Mouse (Mus musculus): ENCODE measurements around the gene Psrc1.

Psrc1 gene

DNA sequence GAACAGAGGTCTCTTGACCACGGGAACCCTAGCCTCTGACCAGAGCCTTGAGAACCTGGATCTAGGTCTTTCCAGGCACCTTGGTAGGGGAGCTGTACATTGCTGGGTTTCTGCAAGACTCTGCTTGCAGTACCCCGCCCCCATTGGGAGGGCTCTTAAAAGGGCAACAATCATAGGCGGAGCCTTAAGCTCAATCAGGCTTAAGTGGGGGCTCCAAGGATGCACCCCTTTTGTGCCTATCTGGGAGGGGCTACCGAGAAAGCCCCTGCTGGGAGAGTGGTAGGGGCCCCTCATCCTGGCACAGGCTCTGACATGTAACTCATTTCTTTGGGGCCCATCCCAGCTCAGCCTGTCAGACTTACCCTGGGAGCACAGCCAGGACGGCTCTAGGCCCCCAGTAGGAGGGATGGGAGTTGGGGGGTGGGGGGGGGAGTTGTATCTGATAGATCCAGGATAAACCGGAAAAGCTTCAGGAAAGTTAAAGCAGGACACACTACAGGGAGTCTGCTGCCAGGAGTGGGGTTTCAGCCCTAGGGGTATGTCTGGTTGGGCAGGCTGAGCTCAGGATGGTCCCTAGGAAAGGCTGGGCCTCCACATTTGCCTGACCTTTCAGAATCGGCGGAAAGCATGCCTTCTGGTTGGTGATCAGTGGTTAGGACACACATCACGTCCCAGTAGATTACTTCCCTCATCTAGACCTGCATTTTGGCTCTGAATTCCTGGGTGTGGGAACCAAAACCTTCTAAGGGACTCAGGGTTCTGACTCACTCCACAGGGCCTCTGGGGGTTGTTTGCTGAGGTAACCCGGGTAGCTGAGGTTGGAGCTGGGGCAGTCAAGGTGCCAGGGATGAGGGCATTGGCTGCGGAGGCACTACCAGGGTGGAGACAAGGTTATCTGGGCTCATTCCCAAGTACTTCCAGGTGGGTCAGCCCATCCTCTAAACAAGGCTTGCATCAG is 40.5 kb downstream of the Psrc1 start:
- no peak for DNase-seq (ENCODE audit: low read depth, low spot score)

GRCm38 (mm10) chr3:108424944-108425623 is 41.4 kb downstream of the Psrc1 start:
- DNase-seq (ENCODE audit: low read depth, low spot score) = no peak

- DNase-seq (ENCODE audit: low read depth, low spot score) = no peak
These were observed 42.0 kb downstream of the Psrc1 start for GRCm38 (mm10) chr3:108425624-108426018.

DNA sequence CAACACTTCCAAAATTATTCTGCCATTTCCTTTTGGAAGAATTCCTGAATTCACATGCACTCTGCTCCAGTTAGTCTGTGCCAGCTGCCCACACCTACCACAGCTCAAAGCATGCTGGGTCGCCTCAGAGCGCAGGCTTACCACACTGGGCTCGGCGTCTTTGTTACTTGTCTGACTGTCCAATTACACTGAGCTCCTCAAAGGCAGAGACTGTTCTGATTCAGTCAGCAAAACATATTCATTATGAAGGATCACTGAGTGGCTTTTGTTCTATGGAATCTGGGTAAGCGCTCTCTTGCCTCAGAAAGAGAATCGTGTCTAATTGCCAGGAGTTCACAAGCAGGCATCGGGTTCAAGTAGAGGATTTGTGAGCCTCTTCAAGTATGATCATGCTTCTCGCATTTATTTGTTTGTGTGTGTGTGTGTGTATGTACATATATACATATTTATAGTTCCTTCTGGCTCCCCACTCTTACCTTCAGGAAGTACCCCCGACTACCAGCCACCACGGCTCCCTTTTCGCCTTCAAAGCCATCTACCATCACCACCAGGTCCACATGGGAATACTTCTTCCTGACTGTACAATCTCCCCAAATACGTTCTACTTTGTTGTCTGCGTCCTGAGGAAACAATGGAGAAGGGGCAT is 49.0 kb downstream of the Psrc1 start:
- DNase-seq (ENCODE audit: low read depth, low spot score) = no peak

DNA sequence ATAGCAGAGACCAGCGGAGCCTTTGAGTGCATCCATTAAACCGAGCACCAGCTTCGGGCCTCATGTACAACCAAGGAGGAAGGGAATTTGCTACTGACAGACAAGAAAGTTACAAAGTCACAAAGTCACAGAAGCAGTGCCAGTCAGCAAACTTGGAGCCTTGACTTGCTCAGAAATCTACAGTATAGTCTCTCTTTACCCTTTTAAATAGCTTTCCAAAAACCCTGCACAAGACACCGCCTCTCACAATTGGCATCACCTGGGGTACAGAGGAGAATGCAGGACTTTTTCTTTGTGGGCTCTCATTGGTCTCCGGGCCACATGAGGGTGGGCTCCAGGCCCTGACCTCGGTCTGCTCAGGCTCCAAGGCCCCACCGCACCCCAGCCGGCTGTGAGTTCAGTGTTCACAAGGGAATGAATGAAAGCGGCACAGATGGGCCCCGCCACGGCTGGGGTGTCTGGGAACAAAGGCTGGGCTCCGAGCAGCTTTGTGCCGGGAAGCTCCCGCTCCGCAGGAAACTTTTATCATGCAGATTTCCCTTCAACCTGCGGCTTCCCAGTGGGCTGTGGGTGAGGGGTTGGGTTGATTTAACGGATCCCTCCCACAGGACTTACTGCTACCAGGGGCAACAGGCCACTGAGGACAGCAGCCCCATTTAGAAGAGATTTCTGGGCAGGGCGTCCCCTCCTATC is 49.7 kb downstream of the Psrc1 start:
- no peak for DNase-seq (ENCODE audit: low read depth, low spot score)

DNA sequence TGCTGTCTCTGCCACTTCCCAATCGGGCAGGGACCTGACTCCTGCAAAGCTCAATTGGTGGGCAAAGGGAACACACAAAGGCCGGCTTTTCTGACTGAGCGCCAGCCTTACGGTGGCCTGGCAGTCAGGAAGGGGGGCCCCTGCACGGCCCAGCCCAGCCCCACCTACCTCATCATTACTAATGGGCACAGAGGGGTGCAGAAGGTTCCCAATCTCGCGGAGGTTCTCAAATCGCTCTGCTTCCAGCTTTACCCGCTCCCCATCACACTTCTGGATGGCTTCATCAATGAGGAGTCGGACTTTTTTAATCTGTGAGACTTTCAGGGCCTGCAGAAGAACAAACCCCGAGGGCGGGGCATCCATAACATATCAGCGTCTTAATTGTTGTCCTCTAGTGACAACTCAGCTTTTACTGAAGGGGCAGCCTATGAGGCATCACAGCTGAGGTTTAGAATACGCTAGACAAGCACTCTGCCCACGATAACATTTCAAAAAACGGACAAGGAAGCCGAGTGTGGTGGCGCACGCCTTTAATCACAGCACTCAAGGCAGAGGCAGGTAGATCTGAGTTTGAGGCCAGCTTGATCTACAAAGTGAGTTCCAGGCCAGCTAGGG is 50.3 kb downstream of the Psrc1 start:
- DNase-seq (ENCODE audit: low read depth, low spot score) = no peak

DNA sequence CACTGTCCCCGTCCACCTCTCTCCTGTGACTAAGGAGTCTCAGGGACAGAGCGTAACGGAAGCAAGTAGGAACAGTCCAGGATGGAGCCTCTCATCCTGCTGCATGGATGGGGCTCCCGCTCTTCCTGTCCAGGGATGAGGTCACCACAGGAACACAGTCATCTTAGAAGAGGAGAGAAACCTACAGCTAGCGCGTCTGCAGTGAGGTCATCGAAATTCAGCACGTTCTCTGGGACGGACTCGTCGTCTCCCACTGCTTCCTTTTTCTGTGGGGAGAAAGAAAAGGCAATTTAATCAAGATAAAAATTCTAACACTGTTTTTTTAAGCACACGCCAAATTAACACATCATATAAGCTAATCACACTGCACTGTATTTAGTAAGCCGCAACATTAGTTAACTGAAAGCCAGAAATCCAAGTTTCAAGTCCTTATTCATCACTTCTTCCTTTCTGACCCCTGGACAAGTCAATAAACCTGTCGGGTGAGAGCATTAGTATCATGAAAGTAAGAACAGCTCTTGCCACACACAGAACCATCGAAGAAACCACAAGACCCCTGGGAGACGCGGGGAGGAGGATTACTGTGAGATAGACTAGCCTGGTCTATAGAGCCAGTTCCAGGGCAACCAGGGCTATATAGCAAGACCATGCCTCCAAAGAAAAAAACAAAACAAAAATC is 52.2 kb downstream of the Psrc1 start:
- DNase-seq (ENCODE audit: low read depth, low spot score) = no peak

DNA sequence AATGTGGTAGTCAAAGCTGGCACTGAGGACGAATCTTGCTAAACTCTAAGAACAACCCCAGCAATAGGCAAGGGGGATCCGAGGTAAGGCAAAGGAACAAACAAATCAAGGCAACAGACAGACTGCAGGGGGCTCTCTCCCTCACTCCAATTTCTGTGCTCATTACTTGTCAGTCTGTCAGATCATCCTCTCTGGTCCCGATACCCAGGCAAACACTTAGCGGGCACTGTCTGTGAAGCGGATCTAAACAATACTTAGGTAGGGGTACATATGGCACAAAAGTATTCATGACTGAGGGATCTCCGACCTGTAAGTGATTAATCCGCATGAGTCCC is 52.7 kb downstream of the Psrc1 start:
- no peak for DNase-seq (ENCODE audit: low read depth, low spot score)
